Mouse (Mus musculus): Measurements from ENCODE around the gene Rpl3. TPM values are rescaled to one million over a fixed set of nuclear protein-coding genes. Genes with fewer than 3 reads are reported as not detected.

Gene Rpl3
- 511 and 632 TPM in 2 replicates for total RNA-seq (2014; rRNA removed)
- polyA plus RNA-seq (2015; fragmentation: Nextera tagmentation; extraction: Ambion mirVana), result 500 and 515 TPM in 2 replicates

GRCm38 (mm10) chr15:80091121-80091955, at the start of gene Rpl3, which contains the start of gene Syngr1:
TSS of gene Rpl3 (minus strand) at chr15:80091868.
TSS of gene Syngr1 (plus strand) at chr15:80091334.
- TF ChIP-seq CTCF (IDR thresholded peaks at IDR 0.05), result peak; percentile 78
- Histone ChIP-seq H3K4me3 (ENCODE audit: low read depth, low read length) (peak within 1 kb of the TSS; percentile 84), H3K9ac (replicated peaks; ENCODE audit: low read length, poor library complexity, severe bottlenecking) (peak within 1 kb of the TSS; percentile 88), H3K27ac (ENCODE audit: low read depth, low read length) (peak within 1 kb of the TSS; percentile 77), H3K4me2 (ENCODE audit: low read depth, low read length, poor library complexity, severe bottlenecking) (peak within 1 kb of the TSS; percentile 75), H3K36me3 (ENCODE audit: insufficient read depth, low read length) (no peaks in the 10 kb centered on the region), H3K9me3 (ENCODE audit: low read length) (no peaks in the 10 kb centered on the region), H3K27me3 (ENCODE audit: insufficient read depth, low read length) (no peaks in the 10 kb centered on the region), H3K4me1 (ENCODE audit: insufficient read depth, low read length) (0 out of 2 replicates have a peak, but pooled peaks cover 3% of the 10 kb centered on the region)
- peak; percentile 78 for DNase-seq (ENCODE audit: low spot score)
- ATAC-seq (ENCODE audit: low FRiP score), result peak; percentile 57
- under 1% methylated on average over 78 of the region's 86 CpGs for WGBS

GRCm38 (mm10) chr15:80140878-80141277, 49.2 kb upstream of the Rpl3 start:
- H3K9me3 ChIP-seq (ENCODE audit: low read length), result no peaks in the 10 kb centered on the region
- no peaks in the 10 kb centered on the region for H3K4me1 ChIP-seq (ENCODE audit: insufficient read depth, low read length)
- ATAC-seq (ENCODE audit: low FRiP score), result no peak
- no peak overlapping the region for H3K9ac ChIP-seq (replicated peaks; ENCODE audit: low read length, poor library complexity, severe bottlenecking)
- no peak overlapping the region for H3K4me3 ChIP-seq (ENCODE audit: low read depth, low read length)
- DNase-seq (ENCODE audit: low spot score), result no peak
- no peak for TF ChIP-seq CTCF (IDR thresholded peaks at IDR 0.05)
- H3K36me3 ChIP-seq (ENCODE audit: insufficient read depth, low read length), result 0 out of 2 replicates have a peak, but pooled peaks cover 3% of the 10 kb centered on the region
- no peak overlapping the region for H3K4me2 ChIP-seq (ENCODE audit: low read depth, low read length, poor library complexity, severe bottlenecking)
- no peak overlapping the region for H3K27ac ChIP-seq (ENCODE audit: low read depth, low read length)
- H3K27me3 ChIP-seq (ENCODE audit: insufficient read depth, low read length), result no peaks in the 10 kb centered on the region
- WGBS, result 94% methylated on average over 3 of the region's 3 CpGs

- no peak overlapping the region for H3K27ac ChIP-seq (ENCODE audit: low read depth, low read length)
- no peak overlapping the region for H3K9ac ChIP-seq (replicated peaks; ENCODE audit: low read length, poor library complexity, severe bottlenecking)
- H3K9me3 ChIP-seq (ENCODE audit: low read length), result no peaks in the 10 kb centered on the region
- 100% methylated on average over 2 of the region's 2 CpGs for WGBS
- no peak overlapping the region for H3K4me2 ChIP-seq (ENCODE audit: low read depth, low read length, poor library complexity, severe bottlenecking)
- TF ChIP-seq CTCF (IDR thresholded peaks at IDR 0.05), result no peak
- DNase-seq (ENCODE audit: low spot score), result no peak
- H3K4me1 ChIP-seq (ENCODE audit: insufficient read depth, low read length), result no peaks in the 10 kb centered on the region
- H3K4me3 ChIP-seq (ENCODE audit: low read depth, low read length), result no peak overlapping the region
- ATAC-seq (ENCODE audit: low FRiP score), result no peak
- H3K27me3 ChIP-seq (ENCODE audit: insufficient read depth, low read length), result no peaks in the 10 kb centered on the region
- H3K36me3 ChIP-seq (ENCODE audit: insufficient read depth, low read length), result 0 out of 2 replicates have a peak, but pooled peaks cover 3% of the 10 kb centered on the region
Observed at GRCm38 (mm10) chr15:80140302-80140701, 48.6 kb upstream of the Rpl3 start.

GRCm38 (mm10) chr15:80137945-80138791, 46.5 kb upstream of the Rpl3 start:
- 54% methylated on average over 17 of the region's 17 CpGs for WGBS
- 0 out of 2 replicates have a peak, but pooled peaks cover under 1% of the 10 kb centered on the region for H3K36me3 ChIP-seq (ENCODE audit: insufficient read depth, low read length)
- H3K27me3 ChIP-seq (ENCODE audit: insufficient read depth, low read length), result no peaks in the 10 kb centered on the region
- DNase-seq (ENCODE audit: low spot score) (peak; percentile 30), ATAC-seq (ENCODE audit: low FRiP score) (0 out of 2 replicates have a peak, but pooled peaks have one; percentile 32)
- H3K4me1 ChIP-seq (ENCODE audit: insufficient read depth, low read length), result peaks cover 10% of the 10 kb centered on the region; the same call in 1 of the 2 replicates
- no peaks in the 10 kb centered on the region for H3K9me3 ChIP-seq (ENCODE audit: low read length)
- H3K27ac ChIP-seq (ENCODE audit: low read depth, low read length), result no peak overlapping the region
- H3K4me3 ChIP-seq (ENCODE audit: low read depth, low read length), result no peak overlapping the region
- no peak overlapping the region for H3K4me2 ChIP-seq (ENCODE audit: low read depth, low read length, poor library complexity, severe bottlenecking)
- peak; percentile 33; the same call in 1 of the 2 replicates for TF ChIP-seq CTCF (IDR thresholded peaks at IDR 0.05)
- H3K9ac ChIP-seq (replicated peaks; ENCODE audit: low read length, poor library complexity, severe bottlenecking), result no peak overlapping the region; the same call in 1 of the 2 replicates

- Histone ChIP-seq H3K4me2 (ENCODE audit: low read depth, low read length, poor library complexity, severe bottlenecking) (no peak overlapping the region), H3K27ac (ENCODE audit: low read depth, low read length) (no peak overlapping the region), H3K27me3 (ENCODE audit: insufficient read depth, low read length) (no peaks in the 10 kb centered on the region), H3K4me1 (ENCODE audit: insufficient read depth, low read length) (peaks cover 12% of the 10 kb centered on the region), H3K9me3 (ENCODE audit: low read length) (no peaks in the 10 kb centered on the region), H3K36me3 (ENCODE audit: insufficient read depth, low read length) (no peaks in the 10 kb centered on the region), H3K4me3 (ENCODE audit: low read depth, low read length) (no peak overlapping the region), H3K9ac (replicated peaks; ENCODE audit: low read length, poor library complexity, severe bottlenecking) (no peak overlapping the region)
- 95% methylated on average over 3 of the region's 3 CpGs for WGBS
- TF ChIP-seq CTCF (IDR thresholded peaks at IDR 0.05), result no peak
- DNase-seq (ENCODE audit: low spot score) (no peak), ATAC-seq (ENCODE audit: low FRiP score) (no peak)
Observed at GRCm38 (mm10) chr15:80136645-80137044, 45.0 kb upstream of the Rpl3 start.
